Mouse (Mus musculus): Measurements from ENCODE around the gene Neu1.
"Not testable (repeated sequence)": the region's sequence is repeated elsewhere in the genome, so short reads cannot be mapped to it uniquely, and the experiment has no call there.

The Neu1 gene

GRCm38 (mm10) chr17:34948721-34949552 is 17.9 kb downstream of the Neu1 start:
- not testable (repeated sequence) for DNase-seq

GRCm38 (mm10) chr17:34949553-34949969 is 18.5 kb downstream of the Neu1 start:
- DNase-seq, result no peak

GRCm38 (mm10) chr17:34950514-34951455 is 19.7 kb downstream of the Neu1 start:
- no peak for DNase-seq

GRCm38 (mm10) chr17:34951636-34952377 is 20.8 kb downstream of the Neu1 start:
- DNase-seq, result no peak

- peak; percentile 71 for DNase-seq
Measured at GRCm38 (mm10) chr17:34952378-34953040, 21.5 kb downstream of the Neu1 start.

GRCm38 (mm10) chr17:34953258-34953657 is 22.2 kb downstream of the Neu1 start:
- DNase-seq, result no peak

GRCm38 (mm10) chr17:34953904-34954303 is 22.9 kb downstream of the Neu1 start:
- peak; percentile 34 for DNase-seq

- no peak for DNase-seq
Measured at GRCm38 (mm10) chr17:34954831-34955230, 23.8 kb downstream of the Neu1 start.

- DNase-seq, result no peak
Measured at GRCm38 (mm10) chr17:34955884-34956283, 24.8 kb downstream of the Neu1 start.

- no peak for DNase-seq
Measured at GRCm38 (mm10) chr17:34956340-34956739, 25.3 kb downstream of the Neu1 start.

- DNase-seq, result not testable (repeated sequence)
Measured at GRCm38 (mm10) chr17:34957291-34957690, 26.2 kb downstream of the Neu1 start.

GRCm38 (mm10) chr17:34957966-34958365 is 26.9 kb downstream of the Neu1 start:
- DNase-seq, result not testable (repeated sequence)

GRCm38 (mm10) chr17:34958734-34959129 is 27.7 kb downstream of the Neu1 start:
- DNase-seq, result not testable (repeated sequence)

GRCm38 (mm10) chr17:34959130-34959778 is 28.2 kb downstream of the Neu1 start, which contains the start of gene Hspa1b:
Gene Hspa1b, minus strand, starts transcription at chr17:34959238.
- DNase-seq, result peak; percentile 92

GRCm38 (mm10) chr17:34959881-34960515 is 28.9 kb downstream of the Neu1 start:
- peak; percentile 77 for DNase-seq

- no peak for DNase-seq
Measured at GRCm38 (mm10) chr17:34960702-34961493, 29.8 kb downstream of the Neu1 start.

GRCm38 (mm10) chr17:34962125-34962524 is 31.1 kb downstream of the Neu1 start:
- DNase-seq, result no peak

GRCm38 (mm10) chr17:34962841-34963240 is 31.8 kb downstream of the Neu1 start:
- no peak for DNase-seq

- DNase-seq, result peak; percentile 81
Measured at GRCm38 (mm10) chr17:34964640-34965049, 33.6 kb downstream of the Neu1 start.

- no peak for DNase-seq
Measured at GRCm38 (mm10) chr17:34965627-34966026, 34.6 kb downstream of the Neu1 start.
